Mouse (Mus musculus) right cerebral cortex, postnatal 36 days (tissue): ENCODE measurements around the gene Chrnb2.
"Not testable (repeated sequence)": the region's sequence is repeated elsewhere in the genome, so short reads cannot be mapped to it uniquely, and the experiment has no call there.

Experiments used
- DNase-seq, 2 experiments: peaks; one replicate each; pipeline ENCODE4 v3.0.0; 2022; ENCODE audit warnings: low spot score in 2 of 2, mixed read lengths in 1 of 2

Gene Chrnb2

DNA sequence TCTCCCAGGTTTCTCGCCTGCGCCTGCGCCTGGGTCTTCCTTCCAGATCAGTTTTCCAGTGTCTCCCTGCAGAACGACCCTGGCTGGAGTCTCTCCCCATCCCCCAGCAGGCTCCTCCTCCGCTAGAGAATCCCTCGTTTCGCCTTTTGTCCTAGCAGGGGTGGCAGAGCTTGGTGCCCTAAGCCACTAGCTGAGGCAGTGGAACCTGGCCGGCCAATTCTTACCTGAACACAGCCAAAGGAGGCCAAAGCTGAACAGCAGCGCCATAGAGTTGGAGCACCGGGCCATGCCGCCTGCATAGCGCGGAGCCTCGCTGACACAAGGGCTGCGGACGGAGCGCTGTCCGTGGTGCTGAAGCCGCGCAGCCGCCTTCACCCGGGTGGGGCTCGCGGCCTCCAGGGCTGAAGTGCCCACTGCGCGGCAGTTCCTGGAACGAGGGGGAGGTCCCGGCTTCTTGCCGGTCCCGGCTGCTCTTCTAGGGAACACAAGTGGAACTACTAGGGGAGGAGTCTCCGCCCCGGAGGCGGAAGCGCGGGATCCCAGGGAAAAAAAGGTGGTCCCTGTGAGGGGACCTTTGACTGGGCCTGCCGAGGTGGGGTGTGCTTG lies at the start of gene Chrnb2:
Chrnb2 (minus strand) TSS at position 514 of the 606 bp plus-strand sequence.
- peak in 1 of 2 experiments; percentile 44 for DNase-seq

DNA sequence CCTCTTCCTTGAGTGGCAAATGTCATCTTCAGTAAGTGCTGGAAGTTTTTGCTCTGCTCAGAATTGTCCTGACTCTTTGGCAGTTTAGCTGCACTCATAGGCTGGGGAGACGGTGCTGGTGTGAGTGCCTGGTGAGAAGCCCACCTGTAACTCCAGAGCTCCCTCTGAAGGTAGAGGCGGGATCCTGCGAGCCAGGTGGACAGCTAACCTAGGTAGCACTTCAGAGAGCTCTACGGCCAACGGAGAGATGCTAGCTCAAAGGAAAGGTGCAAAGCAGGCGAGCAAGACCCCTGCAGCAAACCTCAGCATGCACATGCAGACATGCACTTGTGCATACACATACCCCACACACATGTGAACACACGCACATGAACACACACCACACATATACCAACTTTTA lies 49.6 kb upstream of the Chrnb2 start:
- no peak for DNase-seq

GRCm38 (mm10) chr3:89812166-89812565 lies 47.7 kb upstream of the Chrnb2 start:
- DNase-seq: no peak

DNA sequence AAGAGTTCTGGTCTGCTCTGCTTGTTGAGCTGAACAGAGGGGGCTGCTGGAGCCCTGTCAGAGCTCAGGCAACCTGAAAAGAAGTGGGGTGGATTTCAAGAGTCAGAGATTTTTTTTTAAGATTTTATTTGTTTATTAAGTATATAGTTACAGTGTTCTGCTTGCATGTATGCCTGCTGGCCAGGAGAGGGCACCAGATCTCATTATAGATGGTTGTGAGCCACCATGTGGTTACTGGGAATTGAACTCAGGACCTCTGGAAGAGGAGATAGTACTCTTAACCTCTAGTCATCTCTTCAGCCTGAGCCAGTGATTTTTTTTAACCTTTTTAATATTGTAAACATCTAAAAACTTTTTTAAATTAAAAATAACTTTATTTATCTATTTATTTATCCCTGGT lies 46.4 kb upstream of the Chrnb2 start:
- no peak for DNase-seq

- DNase-seq: no peak
These were observed 44.2 kb upstream of the Chrnb2 start for GRCm38 (mm10) chr3:89808638-89809037.

DNA sequence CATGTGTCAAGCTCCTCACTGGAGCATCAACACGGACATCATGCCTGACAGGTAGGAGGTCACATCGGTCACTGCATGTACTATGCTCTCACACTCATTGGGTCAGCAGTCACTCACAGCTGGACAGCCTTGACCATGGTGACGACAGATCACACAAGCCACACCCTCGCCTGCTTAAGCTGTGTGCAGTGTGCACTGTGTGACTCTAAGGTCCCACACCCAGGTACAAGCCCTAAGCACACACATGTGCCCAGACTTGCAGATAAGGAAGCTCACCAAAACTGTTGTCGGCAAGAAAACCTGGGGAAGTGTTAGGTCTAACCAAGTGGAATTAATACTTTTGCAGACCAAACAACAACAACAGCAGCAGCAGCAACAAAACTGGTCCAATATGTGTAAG lies 43.4 kb upstream of the Chrnb2 start:
- DNase-seq: no peak

DNA sequence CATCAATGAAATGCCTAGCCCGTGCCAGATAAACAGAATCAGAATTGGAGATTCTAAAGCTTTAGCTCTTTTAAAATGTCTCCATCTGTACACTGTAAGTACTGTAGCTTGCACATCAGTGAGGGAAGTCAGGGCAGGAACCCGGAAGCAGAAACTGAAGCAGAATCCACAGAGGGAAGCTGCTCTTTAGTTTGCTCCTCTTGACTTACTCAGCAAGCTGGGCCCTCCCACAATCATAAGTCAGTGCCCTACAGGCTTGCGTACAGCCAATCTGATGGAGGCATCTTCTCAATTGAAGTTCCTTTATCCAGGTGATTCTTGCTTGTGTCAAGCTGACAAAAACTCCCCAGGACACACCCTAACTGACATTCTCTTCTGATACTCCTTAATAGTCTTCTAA lies 42.7 kb upstream of the Chrnb2 start:
- no peak for DNase-seq

DNA sequence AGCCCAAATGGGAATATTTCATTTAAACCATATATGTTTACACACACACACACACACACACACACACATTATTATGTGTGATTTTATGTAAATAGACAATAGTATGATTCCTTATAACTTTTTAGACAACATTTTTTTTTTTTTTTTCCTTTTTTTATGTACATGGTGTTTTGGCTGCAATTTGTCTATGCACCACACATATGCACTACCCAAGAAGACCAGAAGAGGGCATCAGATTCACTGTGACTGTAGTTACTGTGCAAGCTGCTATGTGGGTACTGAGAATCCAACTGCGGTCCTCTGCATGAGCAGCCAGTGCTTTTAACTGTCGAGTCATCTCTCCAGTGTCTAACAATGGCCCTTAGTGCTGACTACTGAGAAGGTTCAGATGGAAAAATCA lies 42.3 kb upstream of the Chrnb2 start:
- DNase-seq: no peak

DNA sequence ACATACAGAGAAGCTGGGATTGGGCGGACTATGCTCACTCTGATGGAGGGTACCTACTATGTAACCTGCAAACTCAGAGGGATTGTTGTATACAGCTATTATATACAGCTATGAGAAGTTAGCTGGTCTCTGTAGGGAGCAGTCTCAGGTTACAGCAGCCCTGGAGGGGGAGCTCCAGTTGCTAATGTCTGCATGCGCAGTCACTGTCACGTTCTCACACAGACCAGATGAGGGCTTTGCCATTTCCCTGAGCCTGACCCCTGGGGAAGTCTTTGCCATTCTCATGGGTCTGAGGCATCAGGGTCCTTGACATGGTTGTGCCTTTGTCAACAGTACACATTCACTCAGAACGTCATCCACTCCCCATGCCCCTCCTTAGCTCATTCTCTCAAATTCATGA lies 40.7 kb upstream of the Chrnb2 start:
- no peak for DNase-seq

GRCm38 (mm10) chr3:89802876-89803275 lies 38.4 kb upstream of the Chrnb2 start:
- DNase-seq: no peak

GRCm38 (mm10) chr3:89801507-89801847 lies 37.0 kb upstream of the Chrnb2 start:
- no peak for DNase-seq

DNA sequence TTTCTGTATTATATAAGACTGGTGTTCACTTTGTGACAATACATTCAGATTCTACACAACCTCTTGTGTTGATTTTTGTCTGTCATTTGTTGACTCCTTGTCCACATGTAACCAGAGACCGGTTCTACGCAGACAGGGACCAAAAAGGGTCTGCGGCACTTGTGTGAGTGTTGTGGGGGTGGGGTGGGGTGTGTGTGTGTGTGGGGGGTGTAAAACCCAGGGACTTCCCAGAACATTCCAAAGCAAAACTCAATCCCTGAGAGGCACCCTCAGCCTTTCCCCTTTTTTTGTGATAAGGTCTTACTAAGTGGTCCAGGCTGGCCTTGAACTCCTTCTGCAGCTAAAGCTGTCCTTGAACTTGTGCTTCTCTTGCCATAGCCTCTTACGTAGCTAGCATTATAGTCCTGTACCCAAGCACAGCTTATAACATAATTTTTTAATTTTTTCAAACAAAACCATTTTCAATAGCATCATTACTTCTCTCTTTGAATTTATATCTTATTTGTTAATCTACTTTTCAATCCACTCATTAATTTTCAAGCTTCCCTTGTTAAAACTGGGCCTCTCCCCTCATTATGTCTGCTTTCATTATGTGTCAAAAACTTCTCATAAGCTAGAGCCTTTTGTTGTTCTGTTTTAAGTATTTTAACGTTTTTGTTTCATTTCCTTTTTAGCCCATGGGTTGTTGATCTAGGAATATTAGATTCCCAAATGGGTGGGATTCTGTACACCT lies 36.5 kb upstream of the Chrnb2 start:
- no peak for DNase-seq

DNA sequence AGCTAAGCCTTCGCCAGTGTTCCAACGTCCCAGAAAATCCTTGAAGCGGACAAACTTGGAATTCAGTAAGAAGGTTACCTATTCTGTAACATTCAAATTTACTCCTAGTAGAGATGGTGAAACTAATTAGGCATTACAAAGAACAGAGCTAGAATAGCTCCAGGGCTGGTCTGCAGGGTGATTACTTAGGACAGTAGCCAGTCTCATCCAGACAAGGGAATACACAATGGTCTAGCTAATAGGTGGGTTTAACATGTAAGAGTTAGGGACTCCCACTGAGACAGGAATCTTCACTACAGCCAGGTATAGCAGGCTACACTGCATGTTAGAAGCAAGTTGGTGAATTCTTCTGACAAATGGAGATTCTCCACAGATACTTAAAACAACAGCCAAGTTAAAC lies 35.6 kb upstream of the Chrnb2 start:
- not testable (repeated sequence) for DNase-seq

GRCm38 (mm10) chr3:89799476-89799875 lies 35.0 kb upstream of the Chrnb2 start:
- DNase-seq: no peak

DNA sequence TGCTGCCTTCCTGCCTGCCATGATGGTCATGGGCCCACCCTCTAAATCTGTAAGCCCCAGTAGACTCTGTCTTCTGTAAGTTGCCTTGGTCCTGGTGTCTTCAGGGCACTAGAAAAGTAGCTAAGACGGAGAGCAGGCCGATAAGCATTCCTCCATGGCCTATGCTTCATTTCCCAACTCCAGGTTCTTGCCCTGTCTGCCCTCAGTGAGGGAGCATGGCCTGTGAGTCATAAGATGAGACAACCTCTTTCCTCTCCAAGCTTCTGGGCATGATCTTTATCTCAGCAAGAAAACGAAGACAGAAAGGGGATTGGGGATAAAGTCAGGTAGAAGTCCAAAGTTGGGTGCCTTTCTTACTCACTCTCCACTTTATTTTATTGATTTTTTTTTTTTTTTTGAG lies 34.1 kb upstream of the Chrnb2 start:
- DNase-seq: no peak

DNA sequence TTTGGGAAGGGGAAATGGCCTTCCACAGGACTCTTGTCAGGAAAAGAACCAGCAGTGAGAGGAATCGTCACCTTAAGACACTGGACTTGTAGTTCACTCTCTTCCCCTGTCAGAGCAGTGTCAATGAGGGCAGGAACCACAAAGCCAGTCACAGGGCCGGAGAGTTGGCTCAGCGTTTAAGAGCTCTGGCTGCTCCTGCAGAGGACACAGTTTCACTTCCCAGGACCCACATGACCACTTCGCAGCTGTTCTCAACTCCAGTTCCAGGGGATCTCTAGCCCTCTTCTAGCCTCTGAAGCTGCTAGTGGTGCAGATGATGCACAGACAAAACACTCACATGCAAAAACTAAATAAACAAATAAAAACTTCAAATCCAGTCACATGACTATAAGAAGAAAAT lies 31.9 kb upstream of the Chrnb2 start:
- no peak for DNase-seq

- DNase-seq: no peak
These were observed 31.3 kb upstream of the Chrnb2 start for GRCm38 (mm10) chr3:89795746-89796145.

DNA sequence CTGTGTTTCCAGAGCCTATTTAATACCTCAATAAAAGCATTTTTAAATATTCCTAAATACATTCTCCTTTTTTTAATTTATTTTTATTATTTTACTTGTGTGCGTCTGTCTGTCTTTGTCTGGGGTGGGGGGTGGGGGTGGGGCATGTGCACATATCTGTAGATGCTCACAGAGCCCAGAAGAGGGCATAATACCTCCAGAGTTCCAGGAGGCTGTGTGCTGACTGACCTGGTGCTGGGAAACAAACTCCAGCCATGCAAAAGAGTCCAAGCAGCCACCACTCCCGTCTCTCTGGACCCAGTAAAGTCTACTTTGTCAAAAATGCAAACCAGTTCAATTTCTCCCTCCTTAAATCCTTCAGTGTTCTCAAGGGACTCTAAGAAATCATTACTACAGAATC lies 30.2 kb upstream of the Chrnb2 start:
- no peak for DNase-seq

- no peak for DNase-seq
These were observed 24.4 kb upstream of the Chrnb2 start for GRCm38 (mm10) chr3:89788680-89789352.

GRCm38 (mm10) chr3:89786275-89786674 lies 21.8 kb upstream of the Chrnb2 start:
- DNase-seq: no peak

DNA sequence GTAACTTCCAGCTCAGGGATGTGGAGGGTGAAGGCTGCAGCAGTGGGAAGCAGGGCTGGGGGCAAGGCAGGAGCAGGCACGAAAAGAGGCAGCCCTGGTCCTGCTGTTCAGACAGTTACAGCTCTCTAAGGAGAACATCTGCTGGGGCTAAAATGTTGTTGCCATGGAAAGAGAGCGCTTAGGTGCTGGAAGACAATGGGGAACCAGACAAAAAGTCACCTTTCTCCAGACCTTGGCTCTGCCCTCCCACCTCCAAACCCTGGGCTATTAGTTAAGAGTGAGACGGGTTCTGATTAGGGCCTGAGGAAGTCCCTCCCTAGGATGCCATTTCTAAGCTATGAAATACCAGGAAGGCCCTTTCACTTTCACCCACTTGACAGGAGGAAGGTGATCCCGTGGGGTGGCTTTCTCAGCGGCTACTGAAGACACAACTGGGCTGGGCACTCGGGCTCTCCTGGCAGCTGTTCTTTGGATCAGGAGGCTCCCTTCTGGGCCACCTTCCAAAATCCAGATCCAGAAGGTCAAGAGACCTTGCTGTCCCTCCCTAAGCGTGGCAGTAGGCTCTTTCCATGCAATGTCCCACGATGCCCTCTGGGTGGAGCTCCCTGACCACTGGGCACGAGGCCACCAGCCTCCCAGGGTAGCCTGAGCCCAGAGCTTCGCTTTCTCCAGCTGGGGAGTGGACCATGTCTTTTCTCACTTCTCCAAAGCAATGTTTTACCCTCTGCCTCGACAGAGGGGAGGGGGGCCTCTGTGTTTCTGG lies 20.7 kb upstream of the Chrnb2 start:
- no peak for DNase-seq

DNA sequence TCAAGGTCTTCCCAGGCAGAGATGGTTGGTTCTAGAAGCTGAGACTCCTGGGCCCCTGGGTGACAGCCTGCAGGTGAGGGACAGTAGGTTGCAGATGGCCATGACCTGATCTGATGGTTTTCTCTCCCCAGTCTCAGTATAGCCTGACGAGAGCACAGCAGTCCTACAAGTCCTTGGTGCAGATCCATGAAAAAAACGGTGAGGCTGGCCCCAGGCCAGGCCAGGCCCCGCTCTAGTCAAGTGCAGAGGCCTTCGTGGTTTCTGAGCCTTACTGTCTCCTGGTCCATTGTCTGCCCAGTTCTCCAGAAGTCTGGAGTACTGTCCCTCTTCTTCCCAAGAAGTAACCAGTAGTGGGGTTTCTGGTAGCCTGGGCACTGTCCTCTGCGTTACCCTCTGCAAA lies 17.2 kb upstream of the Chrnb2 start:
- DNase-seq: no peak

DNA sequence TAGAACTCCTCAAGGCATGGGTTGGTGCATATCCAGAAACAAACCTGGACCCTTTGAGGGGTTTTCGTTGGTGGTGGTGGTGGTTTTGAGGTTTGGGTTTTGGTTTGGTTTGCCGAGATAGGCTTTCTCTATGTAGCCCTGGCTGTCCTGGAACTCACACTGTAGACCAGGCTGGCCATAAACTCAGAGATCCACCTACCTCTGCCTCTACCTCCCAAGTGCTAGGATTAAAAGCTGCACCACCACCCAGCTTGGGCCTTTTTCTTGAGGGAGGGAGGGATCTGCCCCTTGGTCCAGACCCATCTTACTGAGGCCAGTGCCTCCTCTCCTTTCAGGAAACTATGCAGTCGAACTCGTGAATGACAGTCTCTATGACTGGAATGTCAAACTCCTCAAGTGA lies 15.7 kb upstream of the Chrnb2 start:
- DNase-seq: no peak
